In genomic region chr11:95521563-95521962, GRCm38 (mm10) we compare ENCODE assay signal across 8 mouse cellular contexts. TPM values are rescaled to one million over a fixed set of nuclear protein-coding genes. Genes with fewer than 3 reads are reported as not detected.
DNase-seq lines count a peak whose midpoint lies in the region; ATAC-seq and TF ChIP-seq lines count a peak whose summit lies in the region.

No protein-coding gene starts in this region.

- no peaks in the 10 kb centered on the region for H3K36me3 ChIP-seq in embryonic facial prominence, embryonic 14.5 days (ENCODE audit: control insufficient read depth, insufficient read depth, low read length)
- H3K36me3 ChIP-seq in heart, embryonic 11.5 days (ENCODE audit: control insufficient read depth, insufficient read depth, low read length): no peaks in the 10 kb centered on the region
- H3K36me3 ChIP-seq in kidney, embryonic 14.5 days (ENCODE audit: control insufficient read depth, insufficient read depth, low read length): no peaks in the 10 kb centered on the region
- no peaks in the 10 kb centered on the region for H3K36me3 ChIP-seq in limb, embryonic 14.5 days (ENCODE audit: control insufficient read depth, insufficient read depth, low read length)
- no peaks in the 10 kb centered on the region for H3K36me3 ChIP-seq in midbrain, embryonic 16.5 days (ENCODE audit: control insufficient read depth, insufficient read depth, low read length)

- peaks cover 4% of the 10 kb centered on the region for H3K4me1 ChIP-seq in embryonic facial prominence, embryonic 14.5 days (ENCODE audit: control insufficient read depth, insufficient read depth, low read length)
- H3K4me1 ChIP-seq in heart, embryonic 11.5 days (ENCODE audit: control insufficient read depth, insufficient read depth, low read length): 0 out of 2 replicates have a peak, but pooled peaks cover 6% of the 10 kb centered on the region
- peaks cover 7% of the 10 kb centered on the region; the same call in 1 of the 2 replicates for H3K4me1 ChIP-seq in kidney, embryonic 14.5 days (ENCODE audit: control insufficient read depth, insufficient read depth, low read length)
- H3K4me1 ChIP-seq in limb, embryonic 14.5 days (ENCODE audit: control insufficient read depth, insufficient read depth, low read length): peaks cover 6% of the 10 kb centered on the region
- peaks cover 10% of the 10 kb centered on the region for H3K4me1 ChIP-seq in midbrain, embryonic 16.5 days (ENCODE audit: control insufficient read depth, insufficient read depth, low read length)

- no peak for TF ChIP-seq POLR2A in limb, embryonic 14.5 days (IDR thresholded peaks at IDR 0.05; ENCODE audit: borderline replicate concordance, extremely low read depth, insufficient read depth, insufficient read length)

- no peak overlapping the region for H3K9ac ChIP-seq in embryonic facial prominence, embryonic 14.5 days (ENCODE audit: low read depth, low read length)
- 0 out of 2 replicates have a peak overlapping the region, but pooled peaks have one; percentile 28 for H3K9ac ChIP-seq in heart, embryonic 11.5 days (ENCODE audit: low read depth, low read length)
- no peak overlapping the region for H3K9ac ChIP-seq in kidney, embryonic 14.5 days (ENCODE audit: low read depth, low read length)
- H3K9ac ChIP-seq in limb, embryonic 14.5 days (ENCODE audit: low read depth, low read length, severe bottlenecking): no peak overlapping the region
- peak overlapping the region; percentile 49; the same call in 1 of the 2 replicates for H3K9ac ChIP-seq in midbrain, embryonic 16.5 days (ENCODE audit: low read depth, low read length)

- no peak overlapping the region for H3K27ac ChIP-seq in embryonic facial prominence, embryonic 14.5 days (replicated peaks; ENCODE audit: low read depth, low read length)
- H3K27ac ChIP-seq in heart, embryonic 11.5 days (ENCODE audit: low read depth, low read length): no peak overlapping the region
- no peak overlapping the region for H3K27ac ChIP-seq in kidney, embryonic 14.5 days (ENCODE audit: low read depth, low read length)
- H3K27ac ChIP-seq in limb, embryonic 14.5 days (replicated peaks; ENCODE audit: low read depth, low read length): no peak overlapping the region
- no peak overlapping the region for H3K27ac ChIP-seq in midbrain, embryonic 16.5 days (ENCODE audit: low read length)

- peak; percentile 48 for ATAC-seq in embryonic facial prominence, embryonic 14.5 days (ENCODE audit: low read depth)
- ATAC-seq in heart, embryonic 11.5 days (replicated peaks; ENCODE audit: insufficient number of reproducible peaks, low FRiP score, low TSS enrichment): 0 out of 2 replicates have a peak, but pooled peaks have one; percentile 16
- peak; percentile 59 for ATAC-seq in kidney, embryonic 14.5 days (ENCODE audit: low FRiP score, low TSS enrichment)
- peak; percentile 48; the same call in 1 of the 2 replicates for ATAC-seq in limb, embryonic 14.5 days (ENCODE audit: low FRiP score, low read depth)
- ATAC-seq in midbrain, embryonic 16.5 days: peak; percentile 52; the same call in 1 of the 2 replicates

- no peaks in the 10 kb centered on the region for H3K27me3 ChIP-seq in embryonic facial prominence, embryonic 14.5 days (replicated peaks; ENCODE audit: control insufficient read depth, insufficient read depth, low read length)
- peaks cover 15% of the 10 kb centered on the region for H3K27me3 ChIP-seq in heart, embryonic 11.5 days (ENCODE audit: control insufficient read depth, insufficient read depth, low read length)
- no peaks in the 10 kb centered on the region for H3K27me3 ChIP-seq in kidney, embryonic 14.5 days (ENCODE audit: control insufficient read depth, insufficient read depth, low read length)
- H3K27me3 ChIP-seq in limb, embryonic 14.5 days (ENCODE audit: control insufficient read depth, insufficient read depth, low read length): no peaks in the 10 kb centered on the region
- H3K27me3 ChIP-seq in midbrain, embryonic 16.5 days (ENCODE audit: control insufficient read depth, insufficient read depth, low read depth, low read length): no peaks in the 10 kb centered on the region

- peak overlapping the region; percentile 20 for H3K4me3 ChIP-seq in embryonic facial prominence, embryonic 14.5 days (ENCODE audit: low read depth, low read length)
- H3K4me3 ChIP-seq in heart, embryonic 11.5 days (ENCODE audit: low read depth, low read length): 0 out of 2 replicates have a peak overlapping the region, but pooled peaks have one; percentile 12
- peak overlapping the region; percentile 3 for H3K4me3 ChIP-seq in kidney, embryonic 14.5 days (ENCODE audit: low read length)
- peak overlapping the region; percentile 11 for H3K4me3 ChIP-seq in limb, embryonic 14.5 days (replicated peaks; ENCODE audit: low read length)
- H3K4me3 ChIP-seq in midbrain, embryonic 16.5 days (ENCODE audit: low read depth, low read length): no peak overlapping the region

- peak; percentile 84 for DNase-seq in 416B (ENCODE audit: low read depth)
- peak; percentile 45 to 58 for DNase-seq in adrenal gland, postnatal 4 days (ENCODE audit: low spot score in 2 of 2)
- peak; percentile 85 for DNase-seq in embryonic facial prominence, embryonic 14.5 days (ENCODE audit: low spot score)
- peak; percentile 73 for DNase-seq in limb, embryonic 14.5 days (ENCODE audit: low spot score)
- peak; percentile 29 to 54 for DNase-seq in spleen, postnatal 14 days (ENCODE audit: low spot score in 2 of 2)

- peak overlapping the region; percentile 49 for H3K4me2 ChIP-seq in embryonic facial prominence, embryonic 14.5 days (ENCODE audit: low read depth, low read length)
- H3K4me2 ChIP-seq in heart, embryonic 11.5 days: peak overlapping the region; percentile 45
- peak overlapping the region; percentile 32 for H3K4me2 ChIP-seq in kidney, embryonic 14.5 days (replicated peaks; ENCODE audit: low read depth, low read length)
- H3K4me2 ChIP-seq in limb, embryonic 14.5 days (replicated peaks; ENCODE audit: low read depth, low read length, severe bottlenecking): peak overlapping the region; percentile 45
- peak overlapping the region; percentile 57 for H3K4me2 ChIP-seq in midbrain, embryonic 16.5 days (ENCODE audit: low read length)

- 1% methylated on average over 12 of the region's 13 CpGs for WGBS in embryonic facial prominence, embryonic 14.5 days
- WGBS in heart, embryonic 11.5 days (ENCODE audit: insufficient replicate concordance): 2% methylated on average over 13 of the region's 13 CpGs
- 1% methylated on average over 13 of the region's 13 CpGs for WGBS in kidney, embryonic 14.5 days
- WGBS in limb, embryonic 14.5 days: 1% methylated on average over 13 of the region's 13 CpGs
- WGBS in midbrain, embryonic 16.5 days: under 1% methylated on average over 13 of the region's 13 CpGs

- no peaks in the 10 kb centered on the region for H3K9me3 ChIP-seq in embryonic facial prominence, embryonic 14.5 days (ENCODE audit: control insufficient read depth, low read length)
- no peaks in the 10 kb centered on the region for H3K9me3 ChIP-seq in heart, embryonic 11.5 days (replicated peaks; ENCODE audit: control insufficient read depth, low read length)
- H3K9me3 ChIP-seq in kidney, embryonic 14.5 days (ENCODE audit: control insufficient read depth, low read length): no peaks in the 10 kb centered on the region
- H3K9me3 ChIP-seq in limb, embryonic 14.5 days (ENCODE audit: control insufficient read depth, low read length): no peaks in the 10 kb centered on the region
- H3K9me3 ChIP-seq in midbrain, embryonic 16.5 days (replicated peaks; ENCODE audit: control insufficient read depth, low read length, poor library complexity, severe bottlenecking): no peaks in the 10 kb centered on the region

RNA-seq across cellular contexts. Expression of gene Nxph3, which starts 7.2 kb away (rescaled TPM):
- 1 to 10 TPM; 2.2 to 3.2 TPM for total RNA-seq in adrenal gland, postnatal 4 days (2021)
- 0.72 and 1.1 TPM in 2 replicates for polyA plus RNA-seq in embryonic facial prominence, embryonic 14.5 days (2014; fragmentation: Nextera tagmentation; extraction: Ambion mirVana)
- polyA plus RNA-seq in heart, embryonic 11.5 days (2014; fragmentation: Nextera tagmentation; extraction: Ambion mirVana): 0.24 and 0.39 TPM in 2 replicates
- polyA plus RNA-seq in kidney, embryonic 14.5 days (2014; fragmentation: Nextera tagmentation; extraction: Ambion mirVana): 0.51 and 0.59 TPM in 2 replicates
- 1.9 and 2.4 TPM in 2 replicates for polyA plus RNA-seq in limb, embryonic 14.5 days (2012; rRNA removed)
- 0.82 and 0.91 TPM in 2 replicates for polyA plus RNA-seq in limb, embryonic 14.5 days (2014; fragmentation: Nextera tagmentation; extraction: Ambion mirVana)
- polyA plus RNA-seq in midbrain, embryonic 16.5 days (2015; fragmentation: Nextera tagmentation; extraction: Ambion mirVana): 3.3 and 4.6 TPM in 2 replicates

Comparison
In these comparisons a context has a peak if more than half of its experiments do, and no peak if none do; other contexts are left out.
1. H3K9ac ChIP-seq: peak in heart, embryonic 11.5 days (single experiment) and midbrain, embryonic 16.5 days (single experiment); none in embryonic facial prominence, embryonic 14.5 days (single experiment), kidney, embryonic 14.5 days (single experiment) and limb, embryonic 14.5 days (single experiment).
2. Peak in every context shown above with its lines, with median percentiles within 50 percentile points of each other: DNase-seq, ATAC-seq and H3K4me2 ChIP-seq.